Mouse (Mus musculus) hematopoietic multipotent progenitor cell, adult 10-12 weeks (in vitro differentiated cells): ENCODE results near the gene Zc3h7b. TPM values are rescaled to one million over a fixed set of nuclear protein-coding genes. Genes with fewer than 3 reads are reported as not detected.

Experiments used
- polyA plus RNA-seq: library from polyadenylated mRNA; stranded (reverse); fragments of >175 nt; gene quantifications from 2 replicates; pipeline ENCODE4 v1.2.3, GENCODE M21; 2012; ENCODE audit warnings: low replicate concordance

Gene Zc3h7b
- polyA plus RNA-seq: 33.5 and 48.1 TPM in 2 replicates

DNA sequence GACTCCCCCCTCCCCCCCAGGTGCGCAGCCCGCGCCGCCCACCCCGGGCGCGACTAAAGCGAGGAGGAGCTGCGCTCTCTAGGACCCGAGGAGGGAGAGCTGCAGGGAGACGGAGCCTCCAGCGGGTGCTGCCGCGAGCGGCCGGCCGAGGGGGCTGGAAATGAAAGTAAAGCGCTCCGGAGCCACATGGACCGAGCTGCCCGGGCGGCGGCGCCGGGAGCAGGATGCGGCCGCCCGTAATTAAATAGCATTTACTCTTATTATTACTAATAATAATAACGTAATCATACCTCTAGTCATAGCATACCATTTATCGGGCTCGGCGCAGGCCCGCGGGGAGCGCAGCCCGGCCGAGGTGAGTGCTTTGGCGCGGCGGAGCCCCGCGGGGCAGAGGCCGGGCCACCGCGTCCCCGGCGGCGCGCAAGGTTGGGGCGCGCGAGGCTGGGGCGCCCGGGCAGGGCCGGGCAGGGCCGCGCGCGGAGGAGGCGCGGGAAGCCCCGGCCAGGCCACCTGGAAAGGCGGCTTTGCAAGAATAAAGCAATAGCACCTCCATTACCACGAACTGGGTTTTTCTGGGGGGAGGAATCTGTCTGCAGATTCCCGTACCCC is at the start of gene Zc3h7b, which contains the start of gene Rangap1:
Gene Zc3h7b (plus strand): TSS at position 66 of the 609 bp plus-strand sequence.
Gene Rangap1 (minus strand): TSS at position 539 of the 609 bp plus-strand sequence.

DNA sequence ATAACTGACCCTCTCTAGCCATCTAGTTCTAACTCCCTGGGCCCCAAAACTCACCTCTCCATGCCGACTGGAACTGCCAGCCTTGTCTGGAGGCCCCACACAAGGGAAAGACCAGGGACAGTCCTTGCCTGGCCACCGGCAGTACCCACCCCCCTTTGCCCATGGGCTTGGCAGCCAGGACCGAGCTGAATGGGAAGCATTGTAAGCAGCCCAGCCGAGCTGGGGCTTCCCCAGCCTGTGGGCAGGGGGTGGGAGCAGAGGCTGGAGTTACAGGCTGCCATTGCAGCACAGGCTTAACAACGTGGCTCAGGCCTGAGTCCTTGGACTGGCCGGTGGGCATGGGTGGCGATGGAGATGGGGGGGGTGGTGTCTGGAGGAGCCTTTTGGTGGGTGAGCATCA is 47.7 kb upstream of the Zc3h7b start, which contains the start of gene Chadl:
Gene Chadl (minus strand): TSS at position 113 of the 400 bp plus-strand sequence.

DNA sequence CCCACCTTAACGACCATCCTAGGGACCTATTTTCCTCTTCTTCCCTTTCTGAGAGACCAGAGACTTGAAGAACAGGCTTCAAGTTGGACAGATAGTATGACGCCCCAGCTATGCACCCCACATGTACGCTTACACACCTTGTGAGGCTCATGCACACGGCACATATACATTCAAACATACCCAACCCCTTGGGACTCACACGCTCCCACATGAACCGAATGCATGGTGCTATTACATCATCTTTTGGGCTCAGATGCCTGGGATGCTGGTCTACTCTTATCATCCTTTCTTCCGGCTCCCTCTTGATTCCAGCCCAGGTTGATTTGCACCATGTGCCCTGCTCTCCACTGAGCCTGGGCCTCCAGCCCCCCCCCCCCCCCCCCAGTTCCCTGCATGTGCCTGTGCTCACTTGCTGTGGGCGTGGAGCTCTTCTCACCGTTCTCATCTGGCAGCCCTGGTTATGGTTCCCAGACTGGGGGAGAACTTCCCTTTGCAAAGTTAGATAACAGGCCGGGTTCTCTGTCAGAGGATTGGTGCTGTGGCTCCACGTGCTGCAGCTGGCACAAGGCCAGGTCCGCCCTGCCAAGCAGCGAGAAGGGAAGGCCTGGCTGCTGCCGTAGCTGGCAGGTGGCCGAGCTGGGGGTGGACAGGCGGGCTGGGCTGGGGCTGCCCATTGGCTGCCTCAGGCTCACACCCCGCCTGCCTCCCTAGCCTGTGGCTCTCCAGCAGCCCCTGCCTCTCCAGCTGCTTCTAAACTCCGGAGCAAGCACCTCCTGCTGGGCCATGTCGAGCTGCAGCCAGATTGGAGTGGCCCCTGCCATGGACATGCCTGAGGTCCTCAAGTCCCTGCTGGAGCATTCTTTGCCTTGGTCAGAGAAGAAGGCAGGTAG is 57.4 kb downstream of the Zc3h7b start, which contains the start of gene Tef:
Gene Tef (plus strand): TSS at position 421 of the 890 bp plus-strand sequence.

Other genes with a start within 250 kb of the Zc3h7b start
- 45.6 and 54.5 TPM in 2 replicates for gene Ep300, start 159.7 kb upstream of the Zc3h7b start, polyA plus RNA-seq
- 4.8 and 11.7 TPM in 2 replicates for gene L3mbtl2, start 81.2 kb upstream of the Zc3h7b start, polyA plus RNA-seq
- 0.37 and 1.2 TPM in 2 replicates for gene Chadl, start 47.8 kb upstream of the Zc3h7b start, polyA plus RNA-seq
- gene Rangap1, start 473 bp downstream of the Zc3h7b start, polyA plus RNA-seq: 92.8 and 163 TPM in 2 replicates
- 27.1 and 77.8 TPM in 2 replicates for gene Tef, start 57.4 kb downstream of the Zc3h7b start, polyA plus RNA-seq
- gene Tob2, start 113.7 kb downstream of the Zc3h7b start, polyA plus RNA-seq: 109 and 267 TPM in 2 replicates
- gene Phf5a, start 126.9 kb downstream of the Zc3h7b start, polyA plus RNA-seq: 3.0 and 6.6 TPM in 2 replicates
- gene Aco2, start 127.3 kb downstream of the Zc3h7b start, polyA plus RNA-seq: 92.0 and 94.8 TPM in 2 replicates
- 16.6 and 37.4 TPM in 2 replicates for gene Polr3h, start 181.2 kb downstream of the Zc3h7b start, polyA plus RNA-seq
- 0.39 and 0.89 TPM in 2 replicates for gene Csdc2, start 191.7 kb downstream of the Zc3h7b start, polyA plus RNA-seq
- 26.9 and 27.3 TPM in 2 replicates for gene Pmm1, start 215.9 kb downstream of the Zc3h7b start, polyA plus RNA-seq
- not detected in 2 replicates for gene 1700029P11Rik, start 235.5 kb downstream of the Zc3h7b start, polyA plus RNA-seq
- gene Xrcc6, start 242.8 kb downstream of the Zc3h7b start, polyA plus RNA-seq: 5.0 and 6.1 TPM in 2 replicates